Mouse (Mus musculus) heart, embryonic 11.5 days (tissue): ENCODE measurements around the gene Zfp14. TPM values are rescaled to one million over a fixed set of nuclear protein-coding genes. Genes with fewer than 3 reads are reported as not detected.

Source experiments
- ATAC-seq: fragments of 200-750 bp; cut with Nextera tagmentation; replicated peaks from 2 replicates; pipeline ENCODE4 v1.8.0; 2017; ENCODE audit warnings: moderate library complexity; ENCODE audit not compliant: insufficient number of reproducible peaks, low FRiP score, low TSS enrichment
- H3K27ac ChIP-seq: fragments of 300-500 bp; sonication (generic); 2 replicates; pipeline ENCODE4 v1.5.1; 2014; ENCODE audit warnings: mild to moderate bottlenecking, low read depth, low read length
- H3K27me3 ChIP-seq: fragments of 300-500 bp; sonication (generic); 2 replicates; pipeline ENCODE4 v1.6.1; 2014; ENCODE audit warnings: mild to moderate bottlenecking, low read length, mixed read lengths; ENCODE audit not compliant: control insufficient read depth, insufficient read depth
- H3K36me3 ChIP-seq: fragments of 300-500 bp; sonication (generic); 2 replicates; pipeline ENCODE4 v1.6.1; 2014; ENCODE audit warnings: mild to moderate bottlenecking, low read length, moderate library complexity, mixed read lengths; ENCODE audit not compliant: control insufficient read depth, insufficient read depth
- H3K4me1 ChIP-seq: fragments of 300-500 bp; sonication (generic); 2 replicates; pipeline ENCODE4 v1.6.1; 2014; ENCODE audit warnings: low read length; ENCODE audit not compliant: control insufficient read depth, insufficient read depth
- H3K4me2 ChIP-seq: fragments of 300-500 bp; sonication (generic); 2 replicates; pipeline ENCODE4 v1.6.1; 2014; ENCODE audit warnings: mild to moderate bottlenecking, moderate library complexity
- H3K4me3 ChIP-seq: fragments of 300-500 bp; sonication (generic); 2 replicates; pipeline ENCODE4 v1.5.1; 2014; ENCODE audit warnings: low read depth, low read length
- H3K9ac ChIP-seq: fragments of 300-500 bp; sonication (generic); 2 replicates; pipeline ENCODE4 v1.6.1; 2014; ENCODE audit warnings: mild to moderate bottlenecking, low read depth, low read length, moderate library complexity
- H3K9me3 ChIP-seq: fragments of 300-500 bp; sonication (generic); replicated peaks from 2 replicates; pipeline ENCODE4 v1.6.1; 2016; ENCODE audit warnings: low read length; ENCODE audit not compliant: control insufficient read depth
- WGBS: fragments of 180-500 bp; shearing (Covaris S2); extraction: QIAGEN DNeasy Blood & Tissue Kit; methylation state at CpG from one replicate; pipeline ENCODE4 v1.1.7; 2014; ENCODE audit not compliant: insufficient replicate concordance; 5-methylcytosine and 5-hydroxymethylcytosine counted together
- polyA plus RNA-seq: library from polyadenylated mRNA; unstranded; fragments of >200 nt; fragmentation: Nextera tagmentation; extraction: Ambion mirVana; gene quantifications from 2 replicates; pipeline ENCODE4 v1.2.1, GENCODE M21; 2014

The Zfp14 gene
- 3.1 and 3.8 TPM in 2 replicates for polyA plus RNA-seq

GRCm38 (mm10) chr7:30050882-30051548 lies at the start of gene Zfp14:
TSS of gene Zfp14 (minus strand) at chr7:30051380.
- WGBS: under 1% methylated on average over 40 of the region's 40 CpGs
- peak; percentile 94 for ATAC-seq
- Histone ChIP-seq H3K9me3 (no peaks in the 10 kb centered on the region), H3K4me2 (peak within 1 kb of the TSS; percentile 71), H3K4me1 (peaks cover 10% of the 10 kb centered on the region; the same call in 1 of the 2 replicates), H3K4me3 (peak within 1 kb of the TSS; percentile 86), H3K27me3 (no peaks in the 10 kb centered on the region), H3K9ac (peak within 1 kb of the TSS; percentile 78), H3K36me3 (no peaks in the 10 kb centered on the region), H3K27ac (peak within 1 kb of the TSS; percentile 83)

- Histone ChIP-seq H3K4me1 (no peaks in the 10 kb centered on the region), H3K36me3 (peaks cover 43% of the 10 kb centered on the region), H3K27me3 (no peaks in the 10 kb centered on the region), H3K4me3 (no peak overlapping the region), H3K4me2 (no peak overlapping the region), H3K27ac (no peak overlapping the region), H3K9ac (no peak overlapping the region), H3K9me3 (peaks cover 15% of the 10 kb centered on the region)
- ATAC-seq: no peak
- WGBS: 92% methylated on average over 13 of the region's 13 CpGs
Measured at GRCm38 (mm10) chr7:30099297-30099696, 48.1 kb upstream of the Zfp14 start.

GRCm38 (mm10) chr7:30095551-30096125 lies 44.5 kb upstream of the Zfp14 start:
- 25% methylated on average over 5 of the region's 5 CpGs for WGBS
- Histone ChIP-seq H3K4me3 (peak overlapping the region; percentile 75), H3K9ac (peak overlapping the region; percentile 96), H3K4me1 (no peaks in the 10 kb centered on the region), H3K27ac (peak overlapping the region; percentile 98), H3K4me2 (peak overlapping the region; percentile 80), H3K9me3 (no peaks in the 10 kb centered on the region), H3K27me3 (no peaks in the 10 kb centered on the region), H3K36me3 (peaks cover 15% of the 10 kb centered on the region)
- ATAC-seq: no peak

GRCm38 (mm10) chr7:30094646-30095429 lies 43.7 kb upstream of the Zfp14 start, which contains the start of gene Zfp260:
TSS of gene Zfp260 (plus strand) at chr7:30094777.
- H3K9ac ChIP-seq: peak within 1 kb of the TSS; percentile 96
- H3K4me2 ChIP-seq: peak within 1 kb of the TSS; percentile 80
- WGBS: under 1% methylated on average over 26 of the region's 26 CpGs
- no peaks in the 10 kb centered on the region for H3K27me3 ChIP-seq
- H3K36me3 ChIP-seq: peaks cover 7% of the 10 kb centered on the region
- H3K9me3 ChIP-seq: no peaks in the 10 kb centered on the region
- peak within 1 kb of the TSS; percentile 75 for H3K4me3 ChIP-seq
- peak; percentile 74 for ATAC-seq
- no peaks in the 10 kb centered on the region for H3K4me1 ChIP-seq
- H3K27ac ChIP-seq: peak within 1 kb of the TSS; percentile 98

- peak overlapping the region; percentile 96; the same call in 1 of the 2 replicates for H3K9ac ChIP-seq
- WGBS: 70% methylated on average over 6 of the region's 6 CpGs
- H3K9me3 ChIP-seq: no peaks in the 10 kb centered on the region
- peaks cover 3% of the 10 kb centered on the region; the same call in 1 of the 2 replicates for H3K36me3 ChIP-seq
- H3K4me3 ChIP-seq: peak overlapping the region; percentile 75
- no peak overlapping the region for H3K27ac ChIP-seq
- H3K4me1 ChIP-seq: peaks cover 8% of the 10 kb centered on the region; the same call in 1 of the 2 replicates
- no peaks in the 10 kb centered on the region for H3K27me3 ChIP-seq
- peak overlapping the region; percentile 80 for H3K4me2 ChIP-seq
- no peak for ATAC-seq
Measured at GRCm38 (mm10) chr7:30093918-30094415, 42.8 kb upstream of the Zfp14 start.

GRCm38 (mm10) chr7:30092666-30093065 lies 41.5 kb upstream of the Zfp14 start:
- Histone ChIP-seq H3K27ac (no peak overlapping the region), H3K36me3 (no peaks in the 10 kb centered on the region), H3K9me3 (no peaks in the 10 kb centered on the region), H3K4me3 (no peak overlapping the region), H3K9ac (no peak overlapping the region), H3K4me1 (peaks cover 9% of the 10 kb centered on the region; the same call in 1 of the 2 replicates), H3K27me3 (no peaks in the 10 kb centered on the region), H3K4me2 (no peak overlapping the region)
- ATAC-seq: no peak
- 74% methylated on average over 9 of the region's 9 CpGs for WGBS

GRCm38 (mm10) chr7:30090970-30091585 lies 39.9 kb upstream of the Zfp14 start:
- no peak for ATAC-seq
- peak overlapping the region; percentile 94 for H3K4me2 ChIP-seq
- no peaks in the 10 kb centered on the region for H3K27me3 ChIP-seq
- peak overlapping the region; percentile 69 for H3K4me3 ChIP-seq
- peaks cover 9% of the 10 kb centered on the region; the same call in 1 of the 2 replicates for H3K4me1 ChIP-seq
- 6% methylated on average over 9 of the region's 9 CpGs for WGBS
- H3K9ac ChIP-seq: 0 out of 2 replicates have a peak overlapping the region, but pooled peaks have one; percentile 61
- H3K36me3 ChIP-seq: no peaks in the 10 kb centered on the region
- no peaks in the 10 kb centered on the region for H3K9me3 ChIP-seq
- H3K27ac ChIP-seq: no peak overlapping the region
